In genomic region chr8:126789076-126789475, GRCm38 (mm10) we compare ENCODE assay signal across 10 mouse cellular contexts.
A peak's percentile ranks its signal among the peaks of the same experiment; 100 is the strongest.
DNase-seq lines count a peak whose midpoint lies in the region; ATAC-seq and TF ChIP-seq lines count a peak whose summit lies in the region.
"Had no signal": no experiment of that assay in that cellular context is flagged by ENCODE, and none has a peak within 500 bp of the region (broad histone marks: within the 10 kb centered on the region; RNA-seq: fewer than 3 reads in every experiment).

No protein-coding gene starts in this region.

- no peak for TF ChIP-seq EP300 in liver, postnatal 0 days (IDR thresholded peaks at IDR 0.05; ENCODE audit: low read depth)

- DNase-seq in forebrain, postnatal 0 days, result no peak
- DNase-seq in liver, postnatal 0 days, result no peak
- peak; percentile 31 for DNase-seq in splenic B cell, adult 2 months (ENCODE audit: low read depth, low spot score)
- no peak for DNase-seq in urinary bladder, adult 2 months (ENCODE audit: low spot score)
- DNase-seq in adrenal gland, postnatal 36 days, result no peak

- 69% methylated on average over 4 of the region's 4 CpGs for WGBS in forebrain, embryonic 13.5 days
- 67% methylated on average over 4 of the region's 4 CpGs for WGBS in forebrain, postnatal 0 days
- 20% methylated on average over 4 of the region's 4 CpGs for WGBS in liver, embryonic 16.5 days (ENCODE audit: insufficient replicate concordance)
- 27% methylated on average over 4 of the region's 4 CpGs for WGBS in liver, postnatal 0 days (ENCODE audit: insufficient replicate concordance)
- 26% methylated on average over 4 of the region's 4 CpGs for WGBS in intestine, postnatal 0 days

- no peak overlapping the region for H3K4me3 ChIP-seq in forebrain, embryonic 13.5 days
- H3K4me3 ChIP-seq in forebrain, postnatal 0 days (ENCODE audit: low read depth, low read length), result no peak overlapping the region
- no peak overlapping the region for H3K4me3 ChIP-seq in liver, embryonic 16.5 days (ENCODE audit: low read depth, low read length)
- H3K4me3 ChIP-seq in liver, postnatal 0 days (ENCODE audit: low read depth, low read length), result no peak overlapping the region
- H3K4me3 ChIP-seq in intestine, postnatal 0 days (ENCODE audit: low read depth, low read length), result no peak overlapping the region
- H3K4me3 ChIP-seq: megakaryocyte, embryonic 14.5 days had no signal

- no peaks in the 10 kb centered on the region for H3K27me3 ChIP-seq in forebrain, embryonic 13.5 days
- no peaks in the 10 kb centered on the region for H3K27me3 ChIP-seq in forebrain, postnatal 0 days (ENCODE audit: insufficient read depth, low read length)
- H3K27me3 ChIP-seq in liver, embryonic 16.5 days (ENCODE audit: control insufficient read depth, insufficient read depth, low read depth, low read length), result no peaks in the 10 kb centered on the region
- no peaks in the 10 kb centered on the region for H3K27me3 ChIP-seq in liver, postnatal 0 days (ENCODE audit: insufficient read depth, low read length)
- no peaks in the 10 kb centered on the region for H3K27me3 ChIP-seq in intestine, postnatal 0 days (replicated peaks; ENCODE audit: control insufficient read depth, insufficient read depth, low read length)
- H3K27me3 ChIP-seq in splenic B cell, adult 2 months (ENCODE audit: control insufficient read depth, insufficient read depth, low read length, poor library complexity, severe bottlenecking), result no peaks in the 10 kb centered on the region

- no peak overlapping the region for H3K4me2 ChIP-seq in forebrain, embryonic 13.5 days
- H3K4me2 ChIP-seq in forebrain, postnatal 0 days (ENCODE audit: low read depth), result no peak overlapping the region
- H3K4me2 ChIP-seq in liver, embryonic 16.5 days (ENCODE audit: low read depth, low read length), result no peak overlapping the region
- no peak overlapping the region for H3K4me2 ChIP-seq in liver, postnatal 0 days (ENCODE audit: low read depth, low read length)
- H3K4me2 ChIP-seq in intestine, postnatal 0 days (replicated peaks; ENCODE audit: low read depth), result no peak overlapping the region

- no peaks in the 10 kb centered on the region for H3K36me3 ChIP-seq in forebrain, embryonic 13.5 days (ENCODE audit: poor library complexity, severe bottlenecking)
- no peaks in the 10 kb centered on the region for H3K36me3 ChIP-seq in forebrain, postnatal 0 days (ENCODE audit: insufficient read depth)
- H3K36me3 ChIP-seq in liver, embryonic 16.5 days (ENCODE audit: control insufficient read depth, insufficient read depth), result no peaks in the 10 kb centered on the region
- no peaks in the 10 kb centered on the region for H3K36me3 ChIP-seq in liver, postnatal 0 days (replicated peaks; ENCODE audit: insufficient read depth, low read length)
- no peaks in the 10 kb centered on the region for H3K36me3 ChIP-seq in intestine, postnatal 0 days (ENCODE audit: control insufficient read depth, insufficient read depth)
- no peaks in the 10 kb centered on the region for H3K36me3 ChIP-seq in splenic B cell, adult 2 months (ENCODE audit: control insufficient read depth, insufficient read depth, low read length, poor library complexity, severe bottlenecking)

- H3K4me1 ChIP-seq in forebrain, embryonic 13.5 days, result no peaks in the 10 kb centered on the region
- H3K4me1 ChIP-seq in forebrain, postnatal 0 days (ENCODE audit: insufficient read depth), result no peaks in the 10 kb centered on the region
- peaks cover 12% of the 10 kb centered on the region for H3K4me1 ChIP-seq in liver, embryonic 16.5 days (ENCODE audit: control insufficient read depth, low read depth, low read length)
- peaks cover 10% of the 10 kb centered on the region; the same call in 1 of the 2 replicates for H3K4me1 ChIP-seq in liver, postnatal 0 days (ENCODE audit: insufficient read depth)
- no peaks in the 10 kb centered on the region for H3K4me1 ChIP-seq in intestine, postnatal 0 days (replicated peaks; ENCODE audit: control insufficient read depth, insufficient read depth, low read length)

- no peak for ATAC-seq in forebrain, embryonic 13.5 days
- ATAC-seq in forebrain, postnatal 0 days, result no peak
- no peak for ATAC-seq in liver, embryonic 16.5 days (ENCODE audit: low read depth)
- no peak for ATAC-seq in liver, postnatal 0 days
- ATAC-seq in intestine, postnatal 0 days, result peak; percentile 36; the same call in 1 of the 2 replicates
- ATAC-seq: forebrain, embryonic 14.5 days had no signal

- peaks cover 7% of the 10 kb centered on the region for H3K9me3 ChIP-seq in forebrain, embryonic 13.5 days (replicated peaks)
- H3K9me3 ChIP-seq in forebrain, postnatal 0 days (ENCODE audit: low read length), result peaks cover 3% of the 10 kb centered on the region; the same call in 1 of the 2 replicates
- peaks cover 4% of the 10 kb centered on the region; the same call in 1 of the 2 replicates for H3K9me3 ChIP-seq in liver, embryonic 16.5 days (replicated peaks; ENCODE audit: control insufficient read depth, low read length)
- H3K9me3 ChIP-seq in liver, postnatal 0 days (ENCODE audit: low read length), result peaks cover 5% of the 10 kb centered on the region; the same call in 1 of the 2 replicates
- no peaks in the 10 kb centered on the region for H3K9me3 ChIP-seq in intestine, postnatal 0 days (ENCODE audit: control insufficient read depth)

- no peak for TF ChIP-seq CTCF in forebrain, postnatal 0 days (IDR thresholded peaks at IDR 0.05; ENCODE audit: low read depth)
- TF ChIP-seq CTCF in liver, postnatal 0 days (IDR thresholded peaks at IDR 0.05; ENCODE audit: low read depth), result no peak
- TF ChIP-seq CTCF in intestine, postnatal 0 days (IDR thresholded peaks at IDR 0.05; ENCODE audit: low read depth), result no peak

- H3K27ac ChIP-seq in forebrain, embryonic 13.5 days, result 0 out of 2 replicates have a peak overlapping the region, but pooled peaks have one; percentile 19
- no peak overlapping the region for H3K27ac ChIP-seq in forebrain, postnatal 0 days (ENCODE audit: low read depth, low read length)
- 0 out of 2 replicates have a peak overlapping the region, but pooled peaks have one; percentile 17 for H3K27ac ChIP-seq in liver, embryonic 16.5 days (ENCODE audit: low read length)
- no peak overlapping the region for H3K27ac ChIP-seq in liver, postnatal 0 days (ENCODE audit: low read depth)
- H3K27ac ChIP-seq in intestine, postnatal 0 days (ENCODE audit: low read depth, low read length), result no peak overlapping the region; the same call in 1 of the 2 replicates

- H3K9ac ChIP-seq in forebrain, embryonic 13.5 days, result no peak overlapping the region
- H3K9ac ChIP-seq in forebrain, postnatal 0 days, result no peak overlapping the region
- H3K9ac ChIP-seq in liver, embryonic 16.5 days (ENCODE audit: low read depth, low read length), result no peak overlapping the region
- H3K9ac ChIP-seq in liver, postnatal 0 days (replicated peaks), result no peak overlapping the region
- no peak overlapping the region for H3K9ac ChIP-seq in intestine, postnatal 0 days (ENCODE audit: low read depth, low read length)

Comparison
In these comparisons a context has a peak if more than half of its experiments do, and no peak if none do; other contexts are left out.
1. H3K27ac ChIP-seq: peak in forebrain, embryonic 13.5 days (single experiment) and liver, embryonic 16.5 days (single experiment); none in forebrain, postnatal 0 days (single experiment), liver, postnatal 0 days (single experiment) and intestine, postnatal 0 days (single experiment).